Mouse (Mus musculus): ENCODE data around the gene Rnase9.
A peak's percentile ranks its signal among the peaks of the same experiment; 100 is the strongest.

The Rnase9 gene

GRCm38 (mm10) chr14:51041769-51042168, at the start of gene Rnase9:
Gene Rnase9, minus strand, starts transcription at chr14:51041869.
- DNase-seq, result no peak

GRCm38 (mm10) chr14:51090077-51090781, 48.6 kb upstream of the Rnase9 start:
- peak; percentile 77 for DNase-seq

- no peak for DNase-seq
These were observed 48.0 kb upstream of the Rnase9 start for GRCm38 (mm10) chr14:51089674-51090076.

GRCm38 (mm10) chr14:51088970-51089673, 47.5 kb upstream of the Rnase9 start:
- DNase-seq, result peak; percentile 97

- peak; percentile 82 for DNase-seq
These were observed 46.7 kb upstream of the Rnase9 start for GRCm38 (mm10) chr14:51088166-51088969.

- DNase-seq, result no peak
These were observed 46.1 kb upstream of the Rnase9 start for GRCm38 (mm10) chr14:51087762-51088161.

- no peak for DNase-seq
These were observed 44.2 kb upstream of the Rnase9 start for GRCm38 (mm10) chr14:51085911-51086310.

GRCm38 (mm10) chr14:51085086-51085485, 43.4 kb upstream of the Rnase9 start:
- no peak for DNase-seq

- DNase-seq, result no peak
These were observed 42.1 kb upstream of the Rnase9 start for GRCm38 (mm10) chr14:51083805-51084204.

- peak; percentile 42 for DNase-seq
These were observed 41.2 kb upstream of the Rnase9 start for GRCm38 (mm10) chr14:51082599-51083581.

- no peak for DNase-seq
These were observed 39.4 kb upstream of the Rnase9 start for GRCm38 (mm10) chr14:51081035-51081434.

GRCm38 (mm10) chr14:51079180-51079579, 37.5 kb upstream of the Rnase9 start:
- DNase-seq, result no peak

- no peak for DNase-seq
These were observed 32.7 kb upstream of the Rnase9 start, which contains the start of gene Olfr750 for GRCm38 (mm10) chr14:51074335-51074734. Gene Olfr750, minus strand, starts transcription at chr14:51074435.

GRCm38 (mm10) chr14:51069617-51070016, 27.9 kb upstream of the Rnase9 start:
- no peak for DNase-seq

- DNase-seq, result no peak
These were observed 27.3 kb upstream of the Rnase9 start for GRCm38 (mm10) chr14:51068956-51069355.

GRCm38 (mm10) chr14:51060761-51061160, 19.1 kb upstream of the Rnase9 start:
- DNase-seq, result no peak

- DNase-seq, result no peak
These were observed 15.7 kb upstream of the Rnase9 start, which contains the start of gene Rnase12 for GRCm38 (mm10) chr14:51057401-51057831. Gene Rnase12, minus strand, starts transcription at chr14:51057661.

- DNase-seq, result no peak
These were observed 12.9 kb upstream of the Rnase9 start for GRCm38 (mm10) chr14:51054243-51055237.

GRCm38 (mm10) chr14:51053176-51053575, 11.5 kb upstream of the Rnase9 start:
- no peak for DNase-seq

GRCm38 (mm10) chr14:51051941-51052340, 10.3 kb upstream of the Rnase9 start:
- no peak for DNase-seq

GRCm38 (mm10) chr14:51050063-51050462, 8.4 kb upstream of the Rnase9 start, which contains the start of gene Rnase11:
Gene Rnase11, minus strand, starts transcription at chr14:51050163.
- DNase-seq, result no peak
